Mouse (Mus musculus) ES-E14 (cell line): ENCODE data around the gene Fkbp4. TPM values are rescaled to one million over a fixed set of nuclear protein-coding genes. Genes with fewer than 3 reads are reported as not detected.

Experiments used
- DNase-seq: peaks from one replicate; pipeline ENCODE4 v3.0.0-alpha.2; 2013; ENCODE audit warnings: low read depth, low spot score
- H3K27ac ChIP-seq: 2 replicates; pipeline ENCODE4 v1.5.1; 2012; ENCODE audit warnings: low read depth, mild to moderate bottlenecking, low read length, moderate library complexity, mixed read lengths; ENCODE audit not compliant: poor library complexity, insufficient read depth, severe bottlenecking
- H3K36me3 ChIP-seq: 2 replicates; pipeline ENCODE4 v1.6.1; 2012; ENCODE audit warnings: mild to moderate bottlenecking, low read length, moderate library complexity, mixed read lengths; ENCODE audit not compliant: control insufficient read depth, poor library complexity, insufficient read depth, severe bottlenecking
- H3K4me1 ChIP-seq, 2 experiments: fragments of 150-350 bp in 1 of 2; sonication (generic) in 1 of 2; 2 replicates each; pipeline ENCODE4 v1.6.1; 2012; ENCODE audit warnings: low read length in 2 of 2, mild to moderate bottlenecking in 1 of 2, mixed read lengths in 1 of 2; ENCODE audit not compliant: control insufficient read depth in 2 of 2, insufficient read depth in 2 of 2, poor library complexity in 1 of 2
- H3K4me3 ChIP-seq, 2 experiments: fragments of 150-350 bp in 1 of 2; sonication (generic) in 1 of 2; 2 replicates each; pipeline ENCODE4 v1.5.1; 2012; ENCODE audit warnings: low read length in 2 of 2, low read depth in 1 of 2, mild to moderate bottlenecking in 1 of 2, mixed read lengths in 1 of 2; ENCODE audit not compliant: insufficient read depth in 1 of 2, poor library complexity in 1 of 2, severe bottlenecking in 1 of 2
- H3K9ac ChIP-seq: 2 replicates; pipeline ENCODE4 v1.6.1; 2012; ENCODE audit warnings: low read depth, mild to moderate bottlenecking, low read length, mixed read lengths; ENCODE audit not compliant: poor library complexity, insufficient read depth, severe bottlenecking
- H3K9me3 ChIP-seq: fragments of 150-350 bp; sonication (generic); 2 replicates; pipeline ENCODE4 v1.6.1; 2012; ENCODE audit warnings: low read depth, mild to moderate bottlenecking, low read length; ENCODE audit not compliant: control insufficient read depth, insufficient read depth
- CHD2 ChIP-seq: IDR thresholded peaks from 2 replicates; pipeline ENCODE4 v1.6.1; 2014; ENCODE audit warnings: mild to moderate bottlenecking, low read depth, low read length, inconsistent platforms
- HCFC1 ChIP-seq: IDR thresholded peaks from 2 replicates; pipeline ENCODE4 v1.6.1; 2012; ENCODE audit warnings: low read length, inconsistent platforms, borderline replicate concordance; ENCODE audit not compliant: insufficient read depth
- MAFK ChIP-seq: IDR thresholded peaks from 2 replicates; pipeline ENCODE4 v1.6.1; 2014; ENCODE audit warnings: mild to moderate bottlenecking, low read depth, low read length, inconsistent platforms; ENCODE audit not compliant: insufficient read depth
- ZC3H11A ChIP-seq: IDR thresholded peaks from 2 replicates; pipeline ENCODE4 v1.6.1; 2012; ENCODE audit warnings: low read depth, mild to moderate bottlenecking, inconsistent platforms, low read length, borderline replicate concordance
- ZNF384 ChIP-seq: IDR thresholded peaks from 2 replicates; pipeline ENCODE4 v1.6.1; 2012; ENCODE audit warnings: low read depth, low read length, inconsistent platforms
- in situ Hi-C, 2 experiments: fragments of 600-800 bp; cut with MboI; formaldehyde crosslinking; loops; one replicate each; pipeline ENCODE4 v1.15.1; 2025; ENCODE audit warnings: low sequenced_read_pairs in 2 of 2, inconsistent platforms in 1 of 2; ENCODE audit not compliant: unreplicated experiment in 2 of 2
- total RNA-seq: library from RNA; depleted of rRNA; stranded (reverse); fragments of 300-350 nt; gene quantifications from 2 replicates; pipeline ENCODE4 v1.2.3, GENCODE M21; 2012

The Fkbp4 gene
- total RNA-seq, 1 experiment: 396 TPM

GRCm38 (mm10) chr6:128435474-128435873, 3.0 kb downstream of the Fkbp4 start:
- Histone ChIP-seq H3K9ac (no peak overlapping the region), H3K9me3 (no peaks in the 10 kb centered on the region), H3K27ac (no peak overlapping the region), H3K36me3 (peaks cover 59% of the 10 kb centered on the region), H3K4me3 (no peak overlapping the region), H3K4me1 (peaks cover 15 to 29% of the 10 kb centered on the region in 2 experiments)
- in situ Hi-C loops: no loop called here
- TF ChIP-seq ZNF384 (no peak), CHD2 (no peak), HCFC1 (no peak), ZC3H11A (no peak), MAFK (no peak)
- no peak for DNase-seq

DNA sequence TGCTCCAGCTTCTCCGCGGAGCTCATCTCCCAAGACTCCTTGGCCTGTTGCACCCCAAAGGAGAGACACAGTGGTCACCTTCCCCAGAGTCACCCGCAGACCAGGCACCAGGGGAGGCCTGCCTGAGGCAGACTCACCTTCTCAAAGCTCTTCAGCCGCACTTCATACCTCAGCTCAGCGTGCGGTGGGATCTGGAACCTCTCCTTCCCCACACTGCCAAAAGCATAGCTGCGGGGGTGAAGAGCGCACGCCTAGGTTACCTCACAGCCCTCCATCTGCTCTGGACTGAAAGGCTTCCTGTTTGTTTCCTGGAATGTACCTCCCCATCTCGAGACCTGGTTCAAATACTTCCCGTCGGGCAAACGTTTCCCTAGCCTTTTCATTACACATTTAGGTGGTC, 4.9 kb downstream of the Fkbp4 start:
- peaks cover 70% of the 10 kb centered on the region for H3K36me3 ChIP-seq
- H3K4me3 ChIP-seq: no peak overlapping the region
- TF ChIP-seq HCFC1 (no peak), CHD2 (no peak), MAFK (no peak), ZC3H11A (no peak), ZNF384 (no peak)
- no peak for DNase-seq
- peaks cover 12 to 30% of the 10 kb centered on the region in 2 experiments for H3K4me1 ChIP-seq
- no peaks in the 10 kb centered on the region for H3K9me3 ChIP-seq
- in situ Hi-C loops: no loop called here
- no peak overlapping the region for H3K9ac ChIP-seq
- no peak overlapping the region for H3K27ac ChIP-seq

DNA sequence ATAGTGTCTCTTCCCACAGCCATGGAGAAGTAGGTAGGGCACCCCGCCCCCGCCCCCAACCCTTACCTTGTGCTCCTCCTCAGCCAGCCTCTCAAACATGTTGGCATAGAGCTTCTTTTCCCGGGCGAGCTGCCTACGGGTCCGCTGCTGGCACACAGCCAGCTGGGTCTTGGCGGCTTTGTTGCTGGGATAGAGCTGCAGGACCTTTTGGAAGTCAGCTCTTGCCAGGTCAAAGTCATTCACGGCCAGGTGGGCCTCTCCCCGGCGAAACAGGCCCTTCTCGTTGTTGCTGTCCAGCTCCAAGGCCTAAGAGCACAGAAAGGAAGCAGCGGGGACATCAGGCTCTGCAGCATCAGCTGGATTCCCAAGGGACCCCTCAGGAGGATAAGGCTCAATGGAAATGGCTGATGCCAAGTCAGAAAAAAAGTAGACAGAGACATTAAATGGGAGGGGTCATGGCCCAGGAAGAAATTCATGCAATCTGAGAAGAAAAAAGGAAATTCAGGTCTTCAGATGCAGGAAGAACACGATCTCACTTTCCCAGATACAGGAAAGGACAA, 6.0 kb downstream of the Fkbp4 start:
- H3K9me3 ChIP-seq: no peaks in the 10 kb centered on the region
- no peak for DNase-seq
- no peak overlapping the region for H3K27ac ChIP-seq
- peaks cover 12 to 30% of the 10 kb centered on the region in 2 experiments for H3K4me1 ChIP-seq
- H3K4me3 ChIP-seq: no peak overlapping the region
- TF ChIP-seq CHD2: no peak
- TF ChIP-seq ZC3H11A: no peak
- H3K9ac ChIP-seq: no peak overlapping the region
- in situ Hi-C loops: no loop called here
- H3K36me3 ChIP-seq: peaks cover 70% of the 10 kb centered on the region

DNA sequence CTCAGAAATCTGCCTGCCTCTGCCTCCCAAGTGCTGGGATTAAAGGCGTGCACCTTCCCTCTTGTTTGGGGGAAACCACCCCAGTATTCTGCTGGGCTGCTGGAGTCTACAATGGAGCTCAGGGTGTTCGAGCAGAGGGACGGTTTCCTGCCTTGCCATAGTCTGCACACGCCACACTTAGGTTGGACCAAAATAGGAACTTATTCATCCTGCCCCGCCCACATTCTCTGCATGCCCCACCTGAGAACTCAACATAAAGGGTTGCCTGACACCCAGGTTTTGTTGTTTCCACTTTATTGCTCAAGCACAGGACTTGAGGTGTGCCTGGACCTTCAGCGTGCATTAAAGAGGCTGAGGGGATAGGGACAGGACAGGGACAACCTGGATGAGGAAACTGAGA, 8.7 kb downstream of the Fkbp4 start:
- TF ChIP-seq MAFK (no peak), ZC3H11A (no peak)
- H3K27ac ChIP-seq: peak overlapping the region; percentile 37; the same call in 1 of the 2 replicates
- no peaks in the 10 kb centered on the region for H3K9me3 ChIP-seq
- H3K9ac ChIP-seq: no peak overlapping the region
- H3K4me1 ChIP-seq: peaks cover 12 to 24% of the 10 kb centered on the region in 2 experiments
- no peak overlapping the region for H3K4me3 ChIP-seq
- peaks cover 52% of the 10 kb centered on the region for H3K36me3 ChIP-seq
- DNase-seq: no peak
- in situ Hi-C loops: no loop called here

DNA sequence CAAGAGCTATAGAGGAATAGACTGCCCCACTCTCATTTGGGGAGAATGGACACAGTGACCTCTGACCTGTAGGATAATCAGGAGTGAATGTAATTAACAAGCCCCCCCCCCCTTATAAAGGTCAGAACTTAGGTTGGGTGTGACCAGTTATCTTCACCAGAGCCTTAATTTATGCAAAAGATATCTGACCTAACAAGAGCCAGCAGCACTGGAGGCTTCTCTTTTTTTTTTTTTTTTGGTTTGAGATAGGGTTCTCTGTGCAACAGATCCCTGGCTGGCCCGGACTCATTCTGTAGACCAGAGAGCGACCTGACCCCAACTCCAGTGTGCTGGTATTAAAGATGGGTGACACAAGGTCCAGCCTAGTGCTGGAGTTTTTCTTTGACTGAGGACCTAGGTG, 9.2 kb downstream of the Fkbp4 start:
- peak; percentile 17; the same call in 1 of the 2 replicates for TF ChIP-seq ZNF384
- TF ChIP-seq ZC3H11A: no peak
- no peak for TF ChIP-seq CHD2
- peaks cover 47% of the 10 kb centered on the region for H3K36me3 ChIP-seq
- H3K27ac ChIP-seq: no peak overlapping the region
- no peaks in the 10 kb centered on the region for H3K9me3 ChIP-seq
- H3K4me3 ChIP-seq: no peak overlapping the region
- no peak overlapping the region for H3K9ac ChIP-seq
- H3K4me1 ChIP-seq: peaks cover 12 to 22% of the 10 kb centered on the region in 2 experiments
- in situ Hi-C loops: no loop called here
- DNase-seq: no peak
